Mouse (Mus musculus) right cerebral cortex, postnatal 25 days (tissue): ENCODE measurements around the gene Dhx38.
A peak's percentile ranks its signal among the peaks of the same experiment; 100 is the strongest.

Experiments used
- DNase-seq: peaks from one replicate; pipeline ENCODE4 v3.0.0; 2022

The Dhx38 gene

GRCm38 (mm10) chr8:109565498-109566333, at the start of gene Dhx38, which contains the start of gene Txnl4b:
TSS of gene Dhx38 (minus strand) at chr8:109565861.
TSS of gene Txnl4b (plus strand) at chr8:109565892.
- peak; percentile 99 for DNase-seq

GRCm38 (mm10) chr8:109614243-109615210, 48.9 kb upstream of the Dhx38 start, which contains the start of gene Pkd1l3:
TSS of gene Pkd1l3 (plus strand) at chr8:109614517.
- no peak for DNase-seq

DNA sequence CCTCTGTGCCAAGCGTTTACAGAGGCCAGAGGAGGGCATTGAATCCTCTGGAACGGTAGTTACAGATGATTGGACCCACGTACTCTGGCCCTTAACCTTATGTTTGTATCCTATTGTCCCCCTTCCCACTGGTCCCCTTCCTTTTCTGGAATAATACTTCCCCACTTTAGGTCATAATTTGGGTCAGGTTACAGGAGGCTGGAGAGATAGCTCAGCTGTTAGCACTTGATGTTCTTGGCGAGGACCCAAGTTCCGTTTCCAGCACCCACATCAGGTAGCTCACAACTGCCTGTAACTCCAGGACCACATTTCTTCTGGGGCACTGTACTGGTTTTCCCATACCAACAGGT, 43.5 kb upstream of the Dhx38 start:
- no peak for DNase-seq

DNA sequence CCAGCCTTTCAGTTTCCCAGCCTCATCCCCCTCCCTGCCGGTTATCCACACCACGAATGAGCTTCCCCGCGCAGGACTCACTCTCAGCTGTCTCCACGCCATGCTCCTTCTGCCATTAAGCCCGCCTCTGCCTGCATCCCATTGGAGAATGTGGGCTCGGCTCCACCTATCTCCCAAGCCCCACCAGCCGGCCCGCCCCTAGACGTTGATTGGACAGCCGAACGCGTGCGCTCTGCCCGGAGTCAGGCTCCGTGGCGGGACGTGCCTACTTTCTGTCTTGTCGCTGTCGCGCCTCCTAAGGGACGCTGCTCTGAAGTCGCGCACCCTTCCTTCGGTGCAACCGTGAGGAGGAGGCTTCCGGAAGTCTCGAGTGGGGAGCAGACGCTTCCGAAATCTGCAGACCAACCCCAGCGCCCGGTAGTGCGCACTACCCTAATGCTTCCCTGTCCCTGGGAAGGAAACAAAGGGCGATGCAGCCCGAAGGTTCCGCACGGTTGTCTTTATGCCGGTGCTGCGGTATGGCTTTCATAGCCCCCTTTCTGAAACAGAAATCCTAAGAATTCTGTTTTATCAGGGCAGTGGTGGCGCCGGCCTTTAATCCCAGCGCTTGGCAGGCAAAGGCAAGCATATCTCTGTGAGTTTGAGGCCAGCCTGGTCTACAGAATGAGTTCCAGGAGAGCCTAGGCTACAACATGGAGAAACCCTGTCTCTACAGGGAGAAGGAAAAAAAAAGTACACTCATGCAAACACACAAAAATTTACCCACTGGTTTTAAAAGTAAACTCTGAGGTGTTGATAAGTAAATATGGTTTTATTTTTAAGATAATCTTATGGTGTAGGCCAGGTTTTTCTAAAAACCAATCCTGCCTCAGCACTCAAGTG, 42.9 kb upstream of the Dhx38 start, which contains the start of gene Dhodh:
TSS of gene Dhodh (minus strand) at position 403 of the 882 bp plus-strand sequence.
- peak; percentile 98 for DNase-seq

DNA sequence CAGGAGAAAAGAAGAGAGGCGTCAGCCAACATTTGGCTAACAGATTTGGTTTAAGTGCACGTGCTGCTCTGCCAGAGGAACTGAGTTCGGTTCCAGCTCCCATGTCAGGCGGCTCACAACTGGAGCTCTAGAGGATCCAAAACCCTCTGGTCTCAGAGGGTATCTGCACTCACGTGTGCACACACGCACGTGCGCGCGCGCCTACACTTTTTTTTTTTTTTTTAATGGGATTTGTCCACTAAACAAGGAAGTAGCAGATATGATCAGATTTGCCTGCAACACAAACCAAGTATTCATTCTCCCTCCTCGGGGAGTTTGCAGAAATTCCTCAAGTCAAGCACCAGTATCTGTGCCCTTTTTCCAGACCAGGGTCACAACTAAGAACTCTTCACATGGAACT, 42.0 kb upstream of the Dhx38 start:
- DNase-seq: no peak

- DNase-seq: no peak
Measured at GRCm38 (mm10) chr8:109606725-109607124, 41.1 kb upstream of the Dhx38 start.

DNA sequence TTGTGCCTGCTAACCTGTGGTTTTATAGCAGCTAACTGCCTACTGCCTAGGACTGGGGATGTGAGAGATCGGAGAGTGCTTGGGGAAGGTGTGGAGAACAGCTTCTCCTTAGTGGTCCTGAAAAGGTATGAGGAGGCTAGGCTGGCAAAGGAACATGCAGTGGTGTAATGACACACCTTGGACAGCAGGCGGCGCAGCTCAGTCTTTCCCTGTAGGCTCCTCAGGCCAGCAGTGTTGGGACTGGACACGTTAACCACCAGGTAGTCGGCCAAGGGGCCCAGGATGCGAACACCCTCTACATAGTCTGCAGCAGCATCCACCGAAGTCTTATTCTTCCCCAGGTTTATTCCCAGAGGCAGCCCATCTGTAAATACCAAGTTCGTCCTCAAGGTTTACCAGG, 30.2 kb upstream of the Dhx38 start:
- DNase-seq: no peak

DNA sequence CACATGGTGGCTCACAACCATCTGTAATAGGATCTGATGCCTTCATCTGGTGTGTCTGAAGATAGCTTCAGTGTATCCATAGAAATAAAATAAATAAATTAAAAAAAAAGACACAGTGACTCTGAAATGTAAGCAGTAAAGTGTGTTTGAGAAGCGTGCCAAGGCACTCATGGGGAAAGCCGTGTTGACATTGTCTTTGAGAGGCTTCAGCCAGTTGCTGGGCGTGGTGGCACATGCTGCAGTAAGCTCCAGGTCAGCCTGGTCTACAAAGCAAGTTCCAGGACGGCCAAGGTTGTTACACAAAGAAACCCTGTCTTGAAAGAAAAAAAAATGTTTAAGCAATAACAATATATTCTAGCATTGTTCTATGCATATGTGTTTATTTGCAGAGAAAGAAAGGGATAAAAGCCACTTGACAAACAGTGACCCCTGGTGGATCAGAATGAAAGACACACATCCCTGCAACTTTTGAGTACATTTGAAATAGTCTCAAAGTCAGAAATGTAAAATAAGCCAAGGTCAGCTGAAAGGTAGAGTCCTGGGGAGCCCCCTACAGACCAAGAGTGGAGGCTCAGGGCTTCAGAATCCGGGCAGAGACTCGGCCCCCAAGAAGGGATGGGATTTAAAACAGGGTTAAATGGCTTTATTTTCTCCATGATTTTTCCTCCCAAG, 27.6 kb upstream of the Dhx38 start:
- no peak for DNase-seq

- DNase-seq: no peak
Measured at GRCm38 (mm10) chr8:109592164-109592563, 26.5 kb upstream of the Dhx38 start.

DNA sequence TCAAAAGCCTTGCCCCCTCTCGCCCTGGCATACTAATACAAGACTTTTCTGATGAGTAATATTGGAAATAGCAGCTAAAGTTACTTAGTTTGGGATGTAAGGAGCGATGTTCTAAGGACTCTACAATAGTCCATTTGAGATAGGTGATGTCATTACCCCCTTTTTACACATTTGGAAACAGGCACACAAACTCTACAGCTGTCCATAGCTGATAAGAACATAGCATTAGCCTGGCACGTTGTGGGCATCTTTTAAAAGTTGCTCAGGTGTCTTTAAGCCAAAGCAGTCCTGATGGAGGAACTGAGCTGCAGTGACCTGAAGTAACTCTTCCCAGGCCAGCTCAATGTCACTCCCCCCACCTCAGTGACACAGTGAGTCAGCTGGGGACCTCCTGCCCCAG, 25.7 kb upstream of the Dhx38 start:
- no peak for DNase-seq

- no peak for DNase-seq
Measured at GRCm38 (mm10) chr8:109590901-109591300, 25.2 kb upstream of the Dhx38 start.

DNA sequence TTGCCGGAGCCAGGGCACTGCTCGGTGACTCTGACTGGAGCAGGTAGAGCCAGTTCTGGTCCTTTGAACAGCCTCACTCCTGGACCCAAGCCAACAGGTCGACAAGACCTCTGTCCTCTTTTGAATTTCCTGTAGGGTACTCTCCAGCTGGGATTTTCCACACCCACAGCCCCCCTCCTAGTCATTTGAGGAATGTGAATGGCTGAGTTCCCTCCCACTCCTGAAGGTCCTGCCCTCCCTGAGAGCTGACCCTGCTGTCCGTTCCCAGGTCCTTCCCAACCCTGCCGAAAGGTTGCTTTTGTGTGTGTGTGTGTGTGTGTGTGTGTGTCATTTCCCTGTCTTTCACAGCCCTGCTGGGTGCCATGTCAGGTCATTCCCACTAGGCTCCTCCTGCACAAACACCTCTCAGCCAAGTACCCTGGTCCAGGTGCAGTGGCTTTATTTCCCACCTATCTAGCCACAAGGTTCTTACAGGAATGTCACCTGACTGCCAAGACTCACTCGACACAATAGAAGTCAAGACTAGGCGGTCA, 21.4 kb upstream of the Dhx38 start:
- DNase-seq: no peak

DNA sequence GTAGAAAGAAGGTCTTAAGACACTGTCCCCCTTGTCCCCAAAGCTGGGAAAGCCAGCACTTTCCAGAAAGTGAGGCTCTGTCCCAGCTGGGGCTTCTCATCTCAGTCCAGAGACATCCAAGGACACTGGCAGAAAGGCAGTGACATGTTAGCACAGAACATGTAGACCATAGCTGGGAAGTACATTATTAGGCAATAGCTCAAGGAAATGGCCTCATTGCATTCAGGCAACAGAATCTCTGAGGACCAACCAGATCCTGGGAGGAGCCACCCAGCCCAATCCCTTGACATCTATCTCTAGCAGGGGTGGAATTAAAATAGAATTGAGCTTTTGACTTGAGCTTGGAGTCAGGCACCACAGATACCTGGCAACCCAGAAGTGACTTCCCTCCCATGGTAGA, 20.0 kb upstream of the Dhx38 start:
- DNase-seq: no peak

DNA sequence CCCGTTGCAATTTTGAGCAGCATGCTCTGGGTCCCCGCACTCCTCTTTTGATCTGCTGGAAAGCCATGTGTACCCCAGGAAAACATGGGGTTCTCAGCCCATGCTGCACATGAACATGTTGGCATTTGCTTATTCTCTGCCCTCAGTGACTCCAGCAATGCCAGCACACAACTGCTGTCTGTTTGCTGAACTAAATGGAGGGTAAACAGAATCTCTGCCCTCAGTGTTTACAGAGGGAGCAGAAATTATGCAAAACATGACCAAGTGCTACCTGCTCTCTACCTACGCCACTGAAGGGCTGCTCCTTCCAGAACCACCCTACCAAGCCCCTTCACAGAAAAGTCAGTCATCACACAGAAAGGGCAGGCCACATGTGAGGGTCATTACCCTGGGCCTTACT, 19.2 kb upstream of the Dhx38 start:
- DNase-seq: no peak

GRCm38 (mm10) chr8:109584293-109584692, 18.6 kb upstream of the Dhx38 start:
- no peak for DNase-seq

- DNase-seq: no peak
Measured at GRCm38 (mm10) chr8:109578900-109579301, 13.2 kb upstream of the Dhx38 start, which contains the start of gene Hp. TSS of gene Hp (minus strand) at chr8:109579172.

DNA sequence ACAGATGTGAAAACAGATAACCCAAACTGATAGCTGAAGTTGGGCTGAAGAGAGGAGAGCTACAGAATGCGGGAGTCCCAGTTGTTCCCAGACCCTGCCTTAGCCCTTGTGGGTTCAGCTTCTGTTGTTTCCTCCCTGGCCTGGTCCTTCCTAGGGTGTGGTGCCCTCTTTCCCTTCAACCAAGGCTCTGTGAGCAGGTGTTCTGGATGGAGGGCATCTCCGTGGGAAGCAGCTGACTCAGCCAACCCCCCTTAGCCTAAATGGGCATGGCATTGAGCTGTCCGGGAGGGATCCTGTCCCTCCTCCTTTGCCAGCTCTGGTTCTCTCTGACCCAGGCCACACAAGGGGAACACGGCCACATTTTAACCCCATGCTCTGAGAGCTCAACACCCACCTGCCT, 10.7 kb upstream of the Dhx38 start:
- no peak for DNase-seq

GRCm38 (mm10) chr8:109571139-109571538, 5.5 kb upstream of the Dhx38 start:
- no peak for DNase-seq

GRCm38 (mm10) chr8:109564766-109565165, 895 bp downstream of the Dhx38 start:
- DNase-seq: no peak

DNA sequence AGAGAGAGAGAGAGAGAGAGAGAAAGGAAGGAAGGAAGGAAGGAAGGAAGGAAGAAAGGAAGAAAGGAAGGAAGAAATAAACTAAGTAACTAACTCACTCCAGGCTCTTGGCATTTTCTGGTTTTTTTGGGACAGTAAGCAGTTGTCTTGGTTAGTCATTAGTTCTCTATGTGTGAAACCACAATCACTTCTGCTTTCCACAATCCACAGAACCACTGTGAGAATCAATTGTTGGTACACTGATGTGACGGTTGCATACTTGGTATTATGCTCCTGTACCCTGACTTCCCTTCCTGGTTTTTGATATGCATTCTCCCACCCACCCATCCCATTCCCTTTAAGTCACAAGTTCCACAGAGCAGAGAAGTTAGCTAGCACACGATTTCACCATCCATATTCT, 1.8 kb downstream of the Dhx38 start:
- DNase-seq: no peak

DNA sequence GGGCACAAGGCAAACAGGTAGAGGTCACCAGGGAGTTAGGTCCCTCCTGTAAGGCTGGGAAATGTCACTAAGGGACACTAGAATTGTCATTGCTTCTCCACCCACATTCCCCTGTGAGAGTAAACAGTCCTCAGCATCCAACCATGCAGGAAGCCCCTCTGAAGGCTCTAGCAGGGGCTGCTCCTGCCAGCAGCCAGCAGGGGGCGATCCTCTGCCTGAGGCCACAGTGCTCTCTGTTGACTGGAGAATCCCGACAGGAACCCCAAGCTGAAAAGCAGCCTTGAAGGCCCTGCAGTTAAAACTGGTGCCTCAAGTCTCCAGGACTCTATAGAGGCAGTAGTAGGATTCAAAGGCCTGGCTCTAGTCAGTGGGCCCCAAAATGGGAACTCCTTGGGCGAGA, 14.0 kb downstream of the Dhx38 start:
- DNase-seq: no peak

DNA sequence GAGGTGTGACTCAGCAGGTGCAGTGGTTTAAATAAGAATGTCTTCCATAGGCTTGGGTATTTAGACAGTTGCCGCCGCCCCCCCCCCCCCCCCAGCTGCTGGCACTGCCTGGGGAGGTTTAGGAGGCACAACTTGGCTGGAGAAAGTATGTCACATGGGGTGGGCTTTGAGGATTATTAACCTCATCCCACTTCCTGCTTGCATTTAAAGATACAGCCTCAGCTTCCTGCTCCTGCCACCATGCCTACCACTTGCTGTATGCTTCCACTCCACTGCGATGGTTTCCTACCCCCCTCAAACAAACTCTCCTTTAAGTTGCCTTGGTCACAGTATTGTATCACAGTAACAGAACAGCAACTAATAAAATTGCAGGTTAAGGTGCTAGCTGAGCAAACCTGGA, 21.6 kb downstream of the Dhx38 start:
- DNase-seq: no peak
